Mouse (Mus musculus): ENCODE results near the gene Plch1. TPM values are rescaled to one million over a fixed set of nuclear protein-coding genes. Genes with fewer than 3 reads are reported as not detected.
A peak's percentile ranks its signal among the peaks of the same experiment; 100 is the strongest.

Gene Plch1
- polyA plus RNA-seq, 1 experiment: 0.01 TPM

DNA sequence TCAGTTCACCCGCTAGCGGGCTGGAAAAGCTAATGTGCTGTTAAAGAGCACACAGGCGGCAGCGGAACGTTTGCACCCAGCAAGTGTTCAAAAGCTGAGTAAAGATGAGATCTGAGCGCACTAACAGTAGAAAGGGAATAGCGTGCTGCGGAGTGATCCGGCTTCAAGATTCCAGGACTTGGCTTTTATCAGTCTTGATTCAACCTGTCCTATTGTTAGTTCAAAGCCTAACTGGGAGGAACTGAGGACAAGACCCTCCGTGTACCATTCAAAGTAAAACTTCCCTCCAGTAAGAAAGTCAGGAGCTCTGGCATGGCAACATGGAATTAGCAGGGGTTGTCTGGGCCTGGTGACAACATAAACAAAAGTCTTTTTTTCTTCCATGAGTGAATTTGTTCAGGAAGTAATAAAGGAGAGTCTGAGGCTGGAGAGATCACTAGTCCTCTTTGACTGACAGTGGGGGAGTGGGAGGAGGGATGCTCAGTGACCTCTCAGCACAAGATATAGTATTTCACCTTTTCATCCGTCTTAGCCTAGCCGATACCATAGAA lies 824 bp upstream of the Plch1 start:
- no peaks in the 10 kb centered on the region for H3K79me2 ChIP-seq (ENCODE audit: control insufficient read depth, insufficient read depth)
- H3K36me3 ChIP-seq (ENCODE audit: control insufficient read depth, insufficient read depth): no peaks in the 10 kb centered on the region
- H3ac ChIP-seq (ENCODE audit: control insufficient read depth, insufficient read length): no peak overlapping the region
- TF ChIP-seq E2F4 (IDR thresholded peaks at IDR 0.05; ENCODE audit: insufficient read depth) (no peak), REST (IDR thresholded peaks at IDR 0.05; ENCODE audit: insufficient read depth, insufficient read length) (no peak), MAX (IDR thresholded peaks at IDR 0.05; ENCODE audit: low read depth) (no peak), TCF12 (IDR thresholded peaks at IDR 0.05; ENCODE audit: insufficient read depth, poor library complexity, severe bottlenecking) (no peak), USF1 (IDR thresholded peaks at IDR 0.05; ENCODE audit: low read depth) (no peak), MYOG (IDR thresholded peaks at IDR 0.05; ENCODE audit: control insufficient read depth in 1 of 3, insufficient read depth in 1 of 3, insufficient read length in 2 of 3, low read depth in 2 of 3) (no peak), POLR2A (IDR thresholded peaks at IDR 0.05; ENCODE audit: insufficient read length, low read depth) (no peak), POLR2AphosphoS2 (IDR thresholded peaks at IDR 0.05; ENCODE audit: insufficient read length, low read depth) (no peak), CEBPB (IDR thresholded peaks at IDR 0.05; ENCODE audit: insufficient read depth, poor library complexity, severe bottlenecking) (no peak), TCF3 (IDR thresholded peaks at IDR 0.05; ENCODE audit: insufficient read length, low read depth) (no peak), MYOD1 (IDR thresholded peaks at IDR 0.05; ENCODE audit: control insufficient read depth in 1 of 3, insufficient read length in 2 of 3, low read depth in 2 of 3) (no peak), SRF (IDR thresholded peaks at IDR 0.05; ENCODE audit: control insufficient read depth, insufficient read length, low read depth) (no peak)
- H3K27me3 ChIP-seq (ENCODE audit: control insufficient read depth, insufficient read depth, insufficient read length): peaks cover 12% of the 10 kb centered on the region
- H3K4me2 ChIP-seq (ENCODE audit: low read depth): no peak overlapping the region
- no peak overlapping the region for H3K4me3 ChIP-seq

DNA sequence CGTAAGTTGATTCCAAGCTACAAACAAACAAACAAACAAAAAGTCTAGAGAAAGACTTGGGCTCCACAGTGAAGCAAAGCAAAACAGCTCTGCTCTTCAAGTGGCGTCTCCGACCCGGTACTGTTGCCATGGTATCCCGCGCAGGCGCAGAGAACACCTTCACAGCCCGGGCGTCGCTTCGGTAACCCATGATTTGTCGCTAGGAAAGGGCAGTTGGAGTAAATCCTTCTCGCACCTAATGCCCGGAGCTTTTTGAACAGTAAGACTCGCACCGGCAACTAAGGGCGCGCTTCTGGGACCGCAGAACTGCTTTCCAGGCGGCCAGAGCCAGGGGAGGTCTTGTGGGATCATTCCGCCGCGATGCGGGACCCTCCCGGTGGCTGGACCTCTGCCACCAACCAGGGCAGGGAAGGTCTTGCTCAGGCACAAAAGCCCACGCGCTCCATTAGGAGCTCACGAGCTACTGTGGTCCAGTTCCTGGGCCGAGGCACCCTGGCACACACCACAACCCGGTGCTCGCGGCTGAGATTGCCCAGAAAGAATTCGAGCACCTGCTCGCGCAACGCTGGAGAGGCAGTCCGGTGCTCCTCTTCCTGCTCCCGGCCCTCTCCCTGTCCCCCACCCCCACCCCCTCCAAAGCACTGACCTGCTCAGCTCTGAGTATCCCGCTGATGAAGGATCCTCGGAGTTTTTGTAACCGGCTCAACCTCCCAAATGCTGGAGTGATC lies 527 bp downstream of the Plch1 start:
- Histone ChIP-seq H3K36me3 (ENCODE audit: control insufficient read depth, insufficient read depth) (no peaks in the 10 kb centered on the region), H3K4me3 (no peak overlapping the region), H3K4me2 (ENCODE audit: low read depth) (peak overlapping the region; percentile 66), H3K79me2 (ENCODE audit: control insufficient read depth, insufficient read depth) (no peaks in the 10 kb centered on the region), H3K27me3 (ENCODE audit: control insufficient read depth, insufficient read depth, insufficient read length) (peaks cover 12% of the 10 kb centered on the region), H3ac (ENCODE audit: control insufficient read depth, insufficient read length) (no peak overlapping the region)
- no peak for TF ChIP-seq USF1 (IDR thresholded peaks at IDR 0.05; ENCODE audit: low read depth)
- no peak for TF ChIP-seq MAX (IDR thresholded peaks at IDR 0.05; ENCODE audit: low read depth)
- TF ChIP-seq POLR2A (IDR thresholded peaks at IDR 0.05; ENCODE audit: insufficient read length, low read depth): no peak
- no peak for TF ChIP-seq TCF12 (IDR thresholded peaks at IDR 0.05; ENCODE audit: insufficient read depth, poor library complexity, severe bottlenecking)
- TF ChIP-seq REST (IDR thresholded peaks at IDR 0.05; ENCODE audit: insufficient read depth, insufficient read length): no peak
- no peak for TF ChIP-seq POLR2AphosphoS2 (IDR thresholded peaks at IDR 0.05; ENCODE audit: insufficient read length, low read depth)
- no peak for TF ChIP-seq MYOD1 (IDR thresholded peaks at IDR 0.05; ENCODE audit: control insufficient read depth in 1 of 3, insufficient read length in 2 of 3, low read depth in 2 of 3)
- TF ChIP-seq TCF3 (IDR thresholded peaks at IDR 0.05; ENCODE audit: insufficient read length, low read depth): no peak
- TF ChIP-seq SRF (IDR thresholded peaks at IDR 0.05; ENCODE audit: control insufficient read depth, insufficient read length, low read depth): no peak
- no peak for TF ChIP-seq CEBPB (IDR thresholded peaks at IDR 0.05; ENCODE audit: insufficient read depth, poor library complexity, severe bottlenecking)
- no peak for TF ChIP-seq MYOG (IDR thresholded peaks at IDR 0.05; ENCODE audit: control insufficient read depth in 1 of 3, insufficient read depth in 1 of 3, insufficient read length in 2 of 3, low read depth in 2 of 3)
- no peak for TF ChIP-seq E2F4 (IDR thresholded peaks at IDR 0.05; ENCODE audit: insufficient read depth)

DNA sequence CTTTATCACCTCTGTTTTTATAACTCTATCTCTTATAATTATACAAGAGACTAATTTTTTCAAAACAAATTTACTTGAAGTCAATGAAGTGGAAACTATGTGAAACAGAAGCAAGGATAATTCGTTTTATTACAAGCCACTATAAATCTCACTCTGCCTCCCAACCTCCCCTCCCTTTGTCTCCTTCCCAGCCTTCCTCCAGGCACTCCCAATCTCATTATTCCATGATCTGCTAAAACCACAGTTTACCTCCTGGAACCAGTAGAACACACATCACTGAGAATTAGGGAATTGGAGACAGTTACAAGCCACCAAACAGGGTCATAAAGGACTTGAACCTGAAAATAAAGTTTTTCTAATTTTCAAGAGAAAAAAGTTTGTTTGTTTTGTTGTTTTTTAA lies 2.1 kb downstream of the Plch1 start:
- Histone ChIP-seq H3K79me2 (ENCODE audit: control insufficient read depth, insufficient read depth) (no peaks in the 10 kb centered on the region), H3K27me3 (ENCODE audit: control insufficient read depth, insufficient read depth, insufficient read length) (peaks cover 12% of the 10 kb centered on the region), H3K36me3 (ENCODE audit: control insufficient read depth, insufficient read depth) (no peaks in the 10 kb centered on the region), H3K4me3 (no peak overlapping the region), H3K4me2 (ENCODE audit: low read depth) (no peak overlapping the region), H3ac (ENCODE audit: control insufficient read depth, insufficient read length) (no peak overlapping the region)
- TF ChIP-seq SRF (IDR thresholded peaks at IDR 0.05; ENCODE audit: control insufficient read depth, insufficient read length, low read depth) (no peak), TCF3 (IDR thresholded peaks at IDR 0.05; ENCODE audit: insufficient read length, low read depth) (no peak), CEBPB (IDR thresholded peaks at IDR 0.05; ENCODE audit: insufficient read depth, poor library complexity, severe bottlenecking) (no peak), MYOG (IDR thresholded peaks at IDR 0.05; ENCODE audit: control insufficient read depth in 1 of 3, insufficient read depth in 1 of 3, insufficient read length in 2 of 3, low read depth in 2 of 3) (no peak), USF1 (IDR thresholded peaks at IDR 0.05; ENCODE audit: low read depth) (no peak), REST (IDR thresholded peaks at IDR 0.05; ENCODE audit: insufficient read depth, insufficient read length) (no peak), MYOD1 (IDR thresholded peaks at IDR 0.05; ENCODE audit: control insufficient read depth in 1 of 3, insufficient read length in 2 of 3, low read depth in 2 of 3) (no peak), TCF12 (IDR thresholded peaks at IDR 0.05; ENCODE audit: insufficient read depth, poor library complexity, severe bottlenecking) (no peak), POLR2AphosphoS2 (IDR thresholded peaks at IDR 0.05; ENCODE audit: insufficient read length, low read depth) (no peak), POLR2A (IDR thresholded peaks at IDR 0.05; ENCODE audit: insufficient read length, low read depth) (no peak), E2F4 (IDR thresholded peaks at IDR 0.05; ENCODE audit: insufficient read depth) (no peak), MAX (IDR thresholded peaks at IDR 0.05; ENCODE audit: low read depth) (no peak)

DNA sequence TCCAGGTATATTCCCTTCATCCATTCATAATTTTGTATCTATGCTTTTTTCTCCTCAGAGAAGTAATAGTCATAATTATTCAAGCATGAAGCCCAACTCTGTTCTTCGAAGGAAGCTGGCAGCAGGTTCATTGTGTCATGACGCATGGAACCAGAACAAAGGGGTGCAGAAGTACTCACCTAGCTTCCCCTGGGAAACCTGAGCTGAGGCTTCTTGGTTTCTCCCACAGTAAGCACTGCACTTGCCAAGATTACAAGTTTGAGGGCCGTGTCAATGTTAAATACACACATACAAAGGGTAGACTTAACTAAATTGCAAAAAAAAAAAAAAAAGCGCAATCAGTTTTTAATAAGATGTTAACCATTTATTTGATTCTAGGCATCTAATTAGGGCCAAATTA lies 3.0 kb downstream of the Plch1 start:
- Histone ChIP-seq H3ac (ENCODE audit: control insufficient read depth, insufficient read length) (no peak overlapping the region), H3K36me3 (ENCODE audit: control insufficient read depth, insufficient read depth) (no peaks in the 10 kb centered on the region), H3K4me2 (ENCODE audit: low read depth) (no peak overlapping the region), H3K79me2 (ENCODE audit: control insufficient read depth, insufficient read depth) (no peaks in the 10 kb centered on the region), H3K4me3 (no peak overlapping the region), H3K27me3 (ENCODE audit: control insufficient read depth, insufficient read depth, insufficient read length) (peaks cover 12% of the 10 kb centered on the region)
- no peak for TF ChIP-seq USF1 (IDR thresholded peaks at IDR 0.05; ENCODE audit: low read depth)
- no peak for TF ChIP-seq POLR2A (IDR thresholded peaks at IDR 0.05; ENCODE audit: insufficient read length, low read depth)
- no peak for TF ChIP-seq MYOG (IDR thresholded peaks at IDR 0.05; ENCODE audit: control insufficient read depth in 1 of 3, insufficient read depth in 1 of 3, insufficient read length in 2 of 3, low read depth in 2 of 3)
- TF ChIP-seq MAX (IDR thresholded peaks at IDR 0.05; ENCODE audit: low read depth): no peak
- no peak for TF ChIP-seq CEBPB (IDR thresholded peaks at IDR 0.05; ENCODE audit: insufficient read depth, poor library complexity, severe bottlenecking)
- no peak for TF ChIP-seq E2F4 (IDR thresholded peaks at IDR 0.05; ENCODE audit: insufficient read depth)
- no peak for TF ChIP-seq SRF (IDR thresholded peaks at IDR 0.05; ENCODE audit: control insufficient read depth, insufficient read length, low read depth)
- TF ChIP-seq TCF3 (IDR thresholded peaks at IDR 0.05; ENCODE audit: insufficient read length, low read depth): no peak
- no peak for TF ChIP-seq MYOD1 (IDR thresholded peaks at IDR 0.05; ENCODE audit: control insufficient read depth in 1 of 3, insufficient read length in 2 of 3, low read depth in 2 of 3)
- TF ChIP-seq REST (IDR thresholded peaks at IDR 0.05; ENCODE audit: insufficient read depth, insufficient read length): no peak

Data from myocyte (in vitro differentiated cells).